Mouse (Mus musculus) kidney, postnatal 0 days (tissue): Measurements from ENCODE around the gene Fam81a. TPM values are rescaled to one million over a fixed set of nuclear protein-coding genes. Genes with fewer than 3 reads are reported as not detected.
A peak's percentile ranks its signal among the peaks of the same experiment; 100 is the strongest.

ENCODE experiments used
- ATAC-seq: fragments of 200-750 bp; cut with Nextera tagmentation; replicated peaks from 2 replicates; pipeline ENCODE4 v1.8.0; 2017; ENCODE audit warnings: low read depth, moderate number of reproducible peaks, moderate TSS enrichment, moderate library complexity; ENCODE audit not compliant: low FRiP score
- DNase-seq: peaks from one replicate; pipeline ENCODE4 v3.0.0-alpha.2; 2016; ENCODE audit warnings: low spot score
- H3K27ac ChIP-seq: fragments of 300-500 bp; sonication (generic); 2 replicates; pipeline ENCODE4 v1.5.1; 2014; ENCODE audit warnings: mild to moderate bottlenecking
- H3K27me3 ChIP-seq: fragments of 300-500 bp; sonication (generic); 2 replicates; pipeline ENCODE4 v1.6.1; 2014; ENCODE audit warnings: low read length, mixed read lengths; ENCODE audit not compliant: insufficient read depth
- H3K36me3 ChIP-seq: fragments of 300-500 bp; sonication (generic); 2 replicates; pipeline ENCODE4 v1.6.1; 2014; ENCODE audit warnings: low read length, mixed read lengths; ENCODE audit not compliant: insufficient read depth
- H3K4me1 ChIP-seq: fragments of 300-500 bp; sonication (generic); replicated peaks from 2 replicates; pipeline ENCODE4 v1.6.1; 2014; ENCODE audit warnings: antibody characterized with exemption, low read length, mixed read lengths; ENCODE audit not compliant: insufficient read depth
- H3K4me2 ChIP-seq: fragments of 300-500 bp; sonication (generic); 2 replicates; pipeline ENCODE4 v1.6.1; 2014; ENCODE audit warnings: mild to moderate bottlenecking, low read length, moderate library complexity, mixed read lengths
- H3K4me3 ChIP-seq: fragments of 300-500 bp; sonication (generic); replicated peaks from 2 replicates; pipeline ENCODE4 v1.5.1; 2014; ENCODE audit warnings: low read depth, low read length
- H3K9ac ChIP-seq: fragments of 300-500 bp; sonication (generic); 2 replicates; pipeline ENCODE4 v1.6.1; 2014; ENCODE audit warnings: low read depth, low read length
- H3K9me3 ChIP-seq: fragments of 300-500 bp; sonication (generic); replicated peaks from 2 replicates; pipeline ENCODE4 v1.6.1; 2016; ENCODE audit warnings: low read length, inconsistent platforms, mixed read lengths
- CTCF ChIP-seq: IDR thresholded peaks from 2 replicates; pipeline ENCODE4 v1.5.1; 2016; ENCODE audit warnings: antibody characterized with exemption, low read depth, mild to moderate bottlenecking, moderate library complexity
- WGBS: fragments of 180-500 bp; shearing (Covaris S2); extraction: QIAGEN DNeasy Blood & Tissue Kit; methylation state at CpG from one replicate; pipeline ENCODE4 v1.1.7; 2014; 5-methylcytosine and 5-hydroxymethylcytosine counted together
- polyA plus RNA-seq: library from polyadenylated mRNA; unstranded; fragments of >200 nt; fragmentation: Nextera tagmentation; extraction: Ambion mirVana; gene quantifications from 2 replicates; pipeline ENCODE4 v1.2.1, GENCODE M21; 2015

Fam81a gene
- polyA plus RNA-seq, 1 experiment from 2014 or later: 11.7 TPM

DNA sequence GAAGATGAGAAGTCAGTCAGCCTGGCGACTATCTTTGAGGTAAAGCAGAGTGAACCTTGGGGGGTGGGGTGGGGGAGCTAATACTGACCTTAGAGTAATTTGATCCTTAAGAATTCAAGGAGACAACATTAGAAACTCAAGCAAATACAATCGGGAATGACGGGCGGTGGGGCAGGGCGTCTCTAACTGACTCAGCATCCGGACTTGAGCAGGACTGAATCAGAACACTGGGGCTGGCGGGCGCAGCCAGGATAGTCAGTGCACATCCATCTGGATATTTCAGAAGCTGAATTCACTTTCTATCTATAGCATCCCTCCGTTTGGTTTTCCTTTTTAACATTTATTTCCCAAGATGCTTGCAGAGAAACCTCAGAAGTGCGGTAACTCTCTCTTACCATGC lies 17.7 kb upstream of the Fam81a start:
- no peaks in the 10 kb centered on the region for H3K36me3 ChIP-seq
- H3K27me3 ChIP-seq: no peaks in the 10 kb centered on the region
- no peaks in the 10 kb centered on the region for H3K4me1 ChIP-seq
- H3K9ac ChIP-seq: no peak overlapping the region
- no peaks in the 10 kb centered on the region for H3K9me3 ChIP-seq
- H3K4me2 ChIP-seq: no peak overlapping the region
- 55% methylated on average over 10 of the region's 10 CpGs for WGBS
- no peak for ATAC-seq
- no peak for TF ChIP-seq CTCF
- H3K4me3 ChIP-seq: no peak overlapping the region
- no peak for DNase-seq
- H3K27ac ChIP-seq: no peak overlapping the region

DNA sequence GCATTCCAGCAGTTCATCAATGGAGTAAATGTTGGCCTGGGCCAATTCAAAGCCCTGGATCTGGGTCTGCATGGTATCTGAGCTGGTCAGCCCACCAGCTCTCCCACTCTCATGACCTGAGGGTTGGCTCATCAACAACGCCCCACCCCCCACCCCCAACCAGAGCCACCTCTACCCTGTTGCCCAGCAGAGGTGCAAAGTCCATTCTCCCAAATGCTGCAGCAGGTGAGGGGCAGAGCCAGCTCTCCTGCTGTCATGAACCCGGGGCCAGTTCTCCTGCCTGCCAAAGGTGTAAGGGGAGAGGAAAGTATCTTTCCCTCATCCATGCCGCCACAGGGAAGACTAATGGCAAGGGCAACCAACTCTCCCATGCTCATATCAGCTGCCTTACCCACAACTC lies 5.3 kb upstream of the Fam81a start:
- Histone ChIP-seq H3K4me1 (no peaks in the 10 kb centered on the region), H3K9me3 (no peaks in the 10 kb centered on the region), H3K27ac (no peak overlapping the region), H3K4me2 (no peak overlapping the region), H3K27me3 (no peaks in the 10 kb centered on the region), H3K4me3 (no peak overlapping the region), H3K9ac (no peak overlapping the region), H3K36me3 (no peaks in the 10 kb centered on the region)
- no peak for ATAC-seq
- DNase-seq: no peak
- 63% methylated on average over 3 of the region's 3 CpGs for whole genome bisulfite sequencing
- no peak for TF ChIP-seq CTCF

DNA sequence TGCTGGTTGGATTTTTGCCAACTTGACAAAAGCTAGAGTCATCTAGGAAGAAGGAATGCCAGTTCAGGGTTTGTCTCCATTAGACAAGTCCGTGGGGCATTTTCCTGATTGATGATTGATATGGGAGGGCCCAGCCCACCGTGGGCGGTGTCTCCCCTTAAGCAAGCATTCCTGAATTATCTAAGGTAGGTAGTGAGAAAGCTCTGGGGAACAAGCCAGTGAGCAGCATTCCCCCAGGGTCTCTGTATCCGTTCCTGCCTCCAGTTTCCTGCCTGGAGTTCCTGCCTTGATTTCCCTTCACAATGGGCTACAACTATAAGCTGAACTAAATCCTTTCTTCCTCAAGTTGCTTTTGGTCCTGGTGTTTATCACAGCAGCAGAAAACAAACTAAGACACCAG lies 3.1 kb upstream of the Fam81a start:
- Histone ChIP-seq H3K4me1 (peaks cover 11% of the 10 kb centered on the region), H3K9ac (no peak overlapping the region), H3K36me3 (no peaks in the 10 kb centered on the region), H3K4me3 (no peak overlapping the region), H3K9me3 (no peaks in the 10 kb centered on the region), H3K27me3 (no peaks in the 10 kb centered on the region), H3K27ac (no peak overlapping the region), H3K4me2 (no peak overlapping the region)
- no peak for TF ChIP-seq CTCF
- DNase-seq (no peak), ATAC-seq (no peak)
- WGBS: 81% methylated on average over 4 of the region's 4 CpGs

GRCm38 (mm10) chr9:70143326-70143725 lies 966 bp upstream of the Fam81a start:
- no peak overlapping the region for H3K27ac ChIP-seq
- no peak for TF ChIP-seq CTCF
- H3K4me2 ChIP-seq: no peak overlapping the region
- H3K36me3 ChIP-seq: no peaks in the 10 kb centered on the region
- ATAC-seq: peak; percentile 49; the same call in 1 of the 2 replicates
- peak; percentile 55 for DNase-seq
- H3K4me3 ChIP-seq: no peak overlapping the region
- H3K9me3 ChIP-seq: no peaks in the 10 kb centered on the region
- WGBS: 44% methylated on average over 8 of the region's 8 CpGs
- no peaks in the 10 kb centered on the region for H3K27me3 ChIP-seq
- peaks cover 14% of the 10 kb centered on the region for H3K4me1 ChIP-seq
- H3K9ac ChIP-seq: no peak overlapping the region

GRCm38 (mm10) chr9:70141885-70142326 lies 454 bp downstream of the Fam81a start:
- peak overlapping the region; percentile 67 for H3K4me3 ChIP-seq
- peak overlapping the region; percentile 97 for H3K4me2 ChIP-seq
- ATAC-seq (no peak), DNase-seq (no peak)
- WGBS: 2% methylated on average over 11 of the region's 11 CpGs
- H3K36me3 ChIP-seq: no peaks in the 10 kb centered on the region
- no peaks in the 10 kb centered on the region for H3K27me3 ChIP-seq
- H3K27ac ChIP-seq: no peak overlapping the region
- H3K9me3 ChIP-seq: no peaks in the 10 kb centered on the region
- H3K9ac ChIP-seq: no peak overlapping the region
- peaks cover 14% of the 10 kb centered on the region for H3K4me1 ChIP-seq
- TF ChIP-seq CTCF: no peak

GRCm38 (mm10) chr9:70140871-70141796 lies 1.2 kb downstream of the Fam81a start:
- DNase-seq: peak; percentile 43
- peak overlapping the region; percentile 60 for H3K9ac ChIP-seq
- ATAC-seq: peak; percentile 44; the same call in 1 of the 2 replicates
- H3K27me3 ChIP-seq: no peaks in the 10 kb centered on the region
- H3K4me1 ChIP-seq: peaks cover 14% of the 10 kb centered on the region
- TF ChIP-seq CTCF: no peak
- peak overlapping the region; percentile 97 for H3K4me2 ChIP-seq
- peak overlapping the region; percentile 67 for H3K4me3 ChIP-seq
- WGBS: under 1% methylated on average over 73 of the region's 87 CpGs
- no peaks in the 10 kb centered on the region for H3K36me3 ChIP-seq
- H3K9me3 ChIP-seq: no peaks in the 10 kb centered on the region
- H3K27ac ChIP-seq: peak overlapping the region; percentile 89
